Mouse (Mus musculus) embryo, embryonic 10.5 days (tissue): ENCODE measurements at regions not wholly inside any gene's neighbourhood (a gene's known extent, or its start where the extent isn't known, plus 50 kb on each side); places are given as distances from the start of the nearest gene placed in this dataset.
A peak's percentile ranks its signal among the peaks of the same experiment; 100 is the strongest.

Source experiments
- DNase-seq: peaks from one replicate; pipeline ENCODE4 v3.0.0-alpha.2; 2015; ENCODE audit warnings: low spot score

GRCm38 (mm10) chr6:93623541-93623940 lies 660.2 kb downstream of the Magi1 start:
- peak; percentile 33 for DNase-seq

GRCm38 (mm10) chr6:93616926-93617325 lies 666.8 kb downstream of the Magi1 start:
- no peak for DNase-seq

- no peak for DNase-seq
Measured at GRCm38 (mm10) chr6:93600376-93600775, 657.1 kb upstream of the Adamts9 start.

- DNase-seq = no peak
Measured at GRCm38 (mm10) chr6:93599371-93599770, 656.1 kb upstream of the Adamts9 start.

- DNase-seq = no peak
Measured at GRCm38 (mm10) chr6:93589935-93590334, 646.6 kb upstream of the Adamts9 start.

GRCm38 (mm10) chr6:93586871-93587270 lies 643.6 kb upstream of the Adamts9 start:
- DNase-seq = no peak

DNA sequence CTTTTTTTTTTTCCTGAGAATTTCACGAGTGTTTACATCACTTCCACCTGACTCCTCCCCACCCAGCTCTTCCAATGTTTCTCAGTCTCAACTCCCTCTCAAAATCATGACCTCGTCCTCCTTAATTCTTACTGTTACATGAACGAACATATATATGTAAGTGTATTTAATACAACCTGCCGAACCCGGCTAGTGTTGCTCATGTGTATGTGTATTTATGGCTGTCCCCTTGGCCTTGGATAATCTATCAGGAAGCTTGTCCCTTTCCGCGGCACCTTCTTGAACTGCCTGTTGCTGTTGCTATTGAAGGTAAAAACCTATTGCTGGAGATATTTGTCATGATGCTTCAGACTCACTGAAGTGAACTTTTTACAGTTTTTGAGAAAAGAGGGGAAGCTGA lies 637.8 kb upstream of the Adamts9 start:
- DNase-seq = no peak

- peak; percentile 26 for DNase-seq
Measured at GRCm38 (mm10) chr6:93580716-93581115, 637.4 kb upstream of the Adamts9 start.

- DNase-seq = no peak
Measured at GRCm38 (mm10) chr6:93575249-93575648, 632.0 kb upstream of the Adamts9 start.

- DNase-seq = no peak
Measured at GRCm38 (mm10) chr6:93573679-93574635, 630.7 kb upstream of the Adamts9 start.

- DNase-seq = no peak
Measured at GRCm38 (mm10) chr6:93569866-93570265, 626.6 kb upstream of the Adamts9 start.

DNA sequence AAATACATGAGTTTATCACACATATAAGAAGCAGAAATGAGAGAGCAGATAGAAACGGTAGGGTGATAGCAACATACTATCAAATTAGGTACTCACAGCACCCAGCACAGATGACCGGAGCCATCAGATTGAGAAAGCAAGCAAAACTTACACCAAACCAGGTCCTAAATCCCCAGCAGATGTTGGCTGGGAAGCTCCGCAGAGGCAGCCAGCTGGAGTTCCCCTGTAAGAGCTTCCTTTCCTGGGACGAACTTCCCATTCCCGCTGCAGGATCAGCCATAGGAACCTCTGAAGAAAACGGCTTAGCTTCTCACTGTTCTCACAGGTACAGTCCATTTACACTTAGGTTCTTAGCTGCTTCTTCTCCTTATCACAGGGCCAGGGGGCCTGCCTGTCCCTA lies 625.9 kb upstream of the Adamts9 start:
- DNase-seq = no peak

GRCm38 (mm10) chr6:93566661-93567060 lies 623.4 kb upstream of the Adamts9 start:
- peak; percentile 11 for DNase-seq

- DNase-seq = no peak
Measured at GRCm38 (mm10) chr6:93548311-93548710, 605.0 kb upstream of the Adamts9 start.

DNA sequence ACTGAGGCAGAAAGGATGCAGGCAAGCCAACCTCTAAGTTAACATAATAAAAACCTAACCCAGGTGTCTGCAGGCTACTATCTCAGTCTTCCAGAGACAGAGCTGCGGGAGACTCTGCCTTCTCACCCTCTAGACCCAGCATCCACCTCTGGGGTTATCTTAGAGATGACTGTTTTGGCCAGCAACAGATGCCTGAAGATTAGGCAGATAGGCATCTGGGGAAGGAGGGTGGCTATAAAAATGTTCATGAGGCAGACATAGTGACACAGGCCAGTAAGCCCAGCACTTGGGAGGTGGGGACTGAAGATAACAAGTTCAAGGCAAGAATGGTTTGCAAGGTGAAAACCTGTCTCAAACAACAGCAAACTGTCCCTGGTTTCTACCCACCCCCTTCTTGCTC lies 601.0 kb upstream of the Adamts9 start:
- no peak for DNase-seq

DNA sequence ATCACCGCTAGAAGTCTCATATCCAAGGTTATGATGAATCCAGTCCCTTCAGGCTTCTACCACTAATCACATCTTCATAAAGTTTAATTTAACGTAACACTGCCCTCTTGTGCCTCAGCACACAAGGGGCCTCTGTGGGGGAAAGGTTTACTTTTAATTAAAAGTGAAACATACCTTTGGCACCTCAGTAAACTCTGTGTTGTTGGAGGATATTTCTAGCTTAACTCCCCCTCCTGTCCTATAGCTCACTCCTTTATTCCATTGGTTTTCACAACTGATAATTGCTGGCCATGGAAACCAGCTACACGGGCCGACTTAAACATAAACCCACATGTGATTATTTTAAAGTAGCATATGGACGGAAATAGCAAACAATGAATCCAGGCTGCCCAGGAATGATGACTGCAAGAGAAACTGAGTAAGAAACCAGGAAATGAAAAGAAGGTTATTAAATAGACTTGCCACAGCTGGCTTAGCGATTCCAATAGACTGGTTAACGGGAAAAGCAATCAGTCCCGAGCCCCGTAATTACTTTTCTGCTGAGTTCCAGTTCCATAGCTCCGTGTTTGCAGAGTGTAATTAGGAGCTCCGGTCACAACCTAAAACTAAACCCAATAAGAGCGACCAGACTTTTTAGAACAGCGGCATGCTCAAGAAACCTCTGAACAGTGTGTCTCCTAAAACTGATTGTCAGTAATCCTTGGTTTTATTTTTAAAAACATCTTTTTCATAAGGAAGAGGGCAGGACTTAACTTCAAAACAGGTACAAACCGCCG lies 600.2 kb upstream of the Adamts9 start:
- peak; percentile 42 for DNase-seq

DNA sequence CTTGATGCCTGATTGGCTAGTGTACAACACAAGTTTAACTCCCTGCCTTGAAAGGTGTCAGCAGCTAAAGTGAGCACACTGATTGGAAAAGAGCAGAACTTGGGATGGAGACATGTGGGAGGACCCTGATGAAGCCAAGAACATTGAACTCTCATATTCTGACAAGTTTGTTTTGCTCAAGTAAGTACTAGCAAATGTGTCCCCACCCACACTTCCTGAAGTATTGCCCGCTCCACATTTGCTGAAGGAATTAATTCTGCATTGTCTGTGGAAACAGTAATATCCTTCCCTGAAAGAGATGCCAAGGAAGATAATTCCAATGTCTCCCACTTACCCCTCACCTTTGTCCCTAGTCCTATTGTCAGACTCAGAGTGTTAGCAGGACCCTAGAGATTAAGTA lies 596.3 kb upstream of the Adamts9 start:
- DNase-seq = no peak

DNA sequence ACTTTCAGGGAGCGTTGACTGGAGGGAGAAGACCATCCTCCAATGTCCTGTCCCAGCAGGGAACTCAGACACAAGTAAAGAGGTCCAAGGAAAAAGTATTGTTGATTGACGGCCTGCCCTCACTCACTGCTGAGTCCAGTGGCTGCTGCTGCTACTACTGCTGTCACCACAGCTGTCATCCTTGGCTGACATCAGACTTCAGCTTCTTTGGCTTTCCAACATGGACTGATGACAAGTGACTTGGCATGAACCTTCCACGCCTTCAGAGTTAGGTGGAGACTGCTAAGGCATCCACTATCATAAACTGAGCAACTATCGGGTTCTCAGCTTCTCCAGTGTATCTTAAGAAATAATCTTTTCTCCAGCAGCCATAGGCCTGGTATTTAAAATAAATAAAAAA lies 595.9 kb upstream of the Adamts9 start:
- DNase-seq = no peak

DNA sequence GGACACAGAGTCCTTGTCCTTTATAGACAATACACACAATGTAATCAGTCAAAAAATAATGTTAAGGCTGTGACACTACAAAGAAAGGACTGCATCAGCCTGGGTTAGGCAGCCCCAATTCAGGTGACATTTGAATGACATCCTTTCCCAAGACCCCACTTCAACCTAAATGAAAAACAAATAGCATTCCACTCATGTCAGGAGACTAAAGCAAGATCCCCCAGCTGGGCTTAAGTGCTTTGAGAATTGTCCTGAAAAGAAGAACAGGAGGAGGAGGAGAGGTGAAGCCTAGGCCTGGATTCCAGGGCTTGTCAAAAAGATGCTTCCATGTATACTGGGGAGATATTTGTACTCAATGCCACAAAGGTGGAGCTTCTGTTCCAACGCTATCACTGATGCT lies 594.7 kb upstream of the Adamts9 start:
- DNase-seq = no peak

DNA sequence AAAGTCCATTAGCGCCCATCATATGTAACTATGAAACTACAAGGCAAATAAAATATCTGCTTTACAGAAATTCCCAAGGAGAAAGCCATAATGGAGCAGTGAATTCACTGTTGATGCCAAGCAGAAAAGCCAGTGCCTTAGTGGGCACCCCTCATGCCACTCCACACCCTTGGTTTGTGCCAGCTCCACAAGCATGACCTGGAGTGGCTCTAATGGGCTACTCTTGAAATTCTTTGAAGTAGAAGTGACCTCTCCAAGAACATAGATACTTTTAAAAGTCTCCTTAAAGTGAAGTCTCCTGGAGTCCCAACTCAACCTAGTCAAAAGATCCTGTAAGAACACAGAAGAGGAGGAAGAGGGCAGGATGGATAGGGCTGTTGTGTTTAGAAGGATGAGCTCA lies 593.8 kb upstream of the Adamts9 start:
- no peak for DNase-seq

- no peak for DNase-seq
Measured at GRCm38 (mm10) chr6:93513818-93514217, 570.5 kb upstream of the Adamts9 start.

DNA sequence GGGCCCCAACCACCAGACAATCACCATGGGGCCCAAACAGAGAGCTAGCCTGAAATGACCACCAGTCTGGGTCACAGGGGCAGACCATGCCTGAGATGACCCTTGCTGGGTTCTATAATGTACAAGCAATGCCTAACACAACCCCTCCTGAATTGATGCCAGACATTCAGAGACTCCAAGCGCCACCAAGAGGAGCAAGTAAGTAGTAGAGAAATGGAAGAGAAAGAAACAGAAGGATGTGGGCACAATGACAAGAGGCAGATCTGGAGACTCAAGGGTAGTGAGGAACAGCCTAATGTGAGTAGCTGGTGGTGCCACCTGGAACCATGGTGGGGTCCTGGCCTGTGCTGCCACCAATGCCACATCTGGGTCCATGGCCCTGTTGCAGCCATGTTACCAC lies 566.6 kb upstream of the Adamts9 start:
- peak; percentile 21 for DNase-seq

- no peak for DNase-seq
Measured at GRCm38 (mm10) chr6:93497824-93498223, 554.5 kb upstream of the Adamts9 start.
